Mouse (Mus musculus): ENCODE measurements at regions not wholly inside any gene's neighbourhood (a gene's known extent, or its start where the extent isn't known, plus 50 kb on each side); places are given as distances from the start of the nearest gene placed in this dataset.

- DNase-seq (ENCODE audit: extremely low spot score, low spot score) = no peak
Observed at GRCm38 (mm10) chr10:93361654-93362195, 50.8 kb upstream of the Elk3 start.

- no peak for DNase-seq (ENCODE audit: extremely low spot score, low spot score)
Observed at GRCm38 (mm10) chr10:93364108-93364793, 53.3 kb upstream of the Elk3 start.

GRCm38 (mm10) chr10:93364881-93365280 is 53.9 kb upstream of the Elk3 start:
- no peak for DNase-seq (ENCODE audit: extremely low spot score, low spot score)

GRCm38 (mm10) chr10:93365318-93365717 is 54.4 kb upstream of the Elk3 start:
- no peak for DNase-seq (ENCODE audit: extremely low spot score, low spot score)

GRCm38 (mm10) chr10:93365824-93366223 is 54.9 kb upstream of the Elk3 start:
- no peak for DNase-seq (ENCODE audit: extremely low spot score, low spot score)

GRCm38 (mm10) chr10:93369737-93370136 is 58.8 kb upstream of the Elk3 start:
- DNase-seq (ENCODE audit: extremely low spot score, low spot score) = no peak

- DNase-seq (ENCODE audit: extremely low spot score, low spot score) = no peak
Observed at GRCm38 (mm10) chr10:93370331-93370730, 59.4 kb upstream of the Elk3 start.

GRCm38 (mm10) chr10:93372281-93372680 is 61.3 kb upstream of the Elk3 start:
- no peak for DNase-seq (ENCODE audit: extremely low spot score, low spot score)

- DNase-seq (ENCODE audit: extremely low spot score, low spot score) = no peak
Observed at GRCm38 (mm10) chr10:93373265-93373664, 62.3 kb upstream of the Elk3 start.

- DNase-seq (ENCODE audit: extremely low spot score, low spot score) = no peak
Observed at GRCm38 (mm10) chr10:93373954-93374689, 63.2 kb upstream of the Elk3 start.

- DNase-seq (ENCODE audit: extremely low spot score, low spot score) = no peak
Observed at GRCm38 (mm10) chr10:93374690-93374994, 63.7 kb upstream of the Elk3 start.

- DNase-seq (ENCODE audit: extremely low spot score, low spot score) = peak; percentile 26
Observed at GRCm38 (mm10) chr10:93375007-93375711, 64.2 kb upstream of the Elk3 start.

GRCm38 (mm10) chr10:93375771-93376170 is 64.8 kb upstream of the Elk3 start:
- no peak for DNase-seq (ENCODE audit: extremely low spot score, low spot score)

- DNase-seq (ENCODE audit: extremely low spot score, low spot score) = no peak
Observed at GRCm38 (mm10) chr10:93376457-93376941, 65.6 kb upstream of the Elk3 start.

GRCm38 (mm10) chr10:93389276-93389675 is 63.9 kb upstream of the Lta4h start:
- DNase-seq (ENCODE audit: extremely low spot score, low spot score) = no peak

- no peak for DNase-seq (ENCODE audit: extremely low spot score, low spot score)
Observed at GRCm38 (mm10) chr10:93391296-93391695, 61.9 kb upstream of the Lta4h start.

- no peak for DNase-seq (ENCODE audit: extremely low spot score, low spot score)
Observed at GRCm38 (mm10) chr10:93393902-93394301, 59.3 kb upstream of the Lta4h start.

- no peak for DNase-seq (ENCODE audit: extremely low spot score, low spot score)
Observed at GRCm38 (mm10) chr10:93397711-93398110, 55.5 kb upstream of the Lta4h start.

- DNase-seq (ENCODE audit: extremely low spot score, low spot score) = no peak
Observed at GRCm38 (mm10) chr10:93398531-93399320, 54.5 kb upstream of the Lta4h start.

GRCm38 (mm10) chr10:93402689-93403509 is 50.3 kb upstream of the Lta4h start:
- DNase-seq (ENCODE audit: extremely low spot score, low spot score) = no peak
